Mouse (Mus musculus) CD4-positive, CD25-positive, alpha-beta regulatory T cell, adult 4 months (primary cell): Measurements from ENCODE around the gene Gm21317. TPM values are rescaled to one million over a fixed set of nuclear protein-coding genes. Genes with fewer than 3 reads are reported as not detected.
"Not testable (repeated sequence)": the region's sequence is repeated elsewhere in the genome, so short reads cannot be mapped to it uniquely, and the experiment has no call there.

Experiments used
- ATAC-seq: one replicate; pipeline ENCODE4 v1.8.0; 2017
- polyA plus RNA-seq, 2 experiments: library from polyadenylated mRNA; unstranded; fragments of 100-300 nt; shearing (Covaris generic); gene quantifications; one replicate each; pipeline ENCODE4 v1.2.1; 2017

Gene Gm21317
- not detected for polyA plus RNA-seq

GRCm38 (mm10) chrY:82224927-82225326 lies at the start of gene Gm21317:
Gene Gm21317, plus strand, starts transcription at chrY:82225227.
- ATAC-seq: not testable (repeated sequence)
